Mouse (Mus musculus): ENCODE results near the gene Gm8138.
"Not testable (repeated sequence)": the region's sequence is repeated elsewhere in the genome, so short reads cannot be mapped to it uniquely, and the experiment has no call there.

Gm8138 gene

GRCm38 (mm10) chr14:43416250-43416649, at the start of gene Gm8138:
TSS of gene Gm8138 (minus strand) at chr14:43416350.
- not testable (repeated sequence) for DNase-seq (ENCODE audit: low spot score)

- DNase-seq (ENCODE audit: low spot score): not testable (repeated sequence)
These were observed 54.4 kb downstream of the Gm8138 start for GRCm38 (mm10) chr14:43361713-43362112.
